Mouse (Mus musculus): ENCODE measurements around the gene Cntrob. TPM values are rescaled to one million over a fixed set of nuclear protein-coding genes. Genes with fewer than 3 reads are reported as not detected.

Gene Cntrob
- total RNA-seq, 2 experiments from 2014 or later, result 3.6 to 4.1 TPM

DNA sequence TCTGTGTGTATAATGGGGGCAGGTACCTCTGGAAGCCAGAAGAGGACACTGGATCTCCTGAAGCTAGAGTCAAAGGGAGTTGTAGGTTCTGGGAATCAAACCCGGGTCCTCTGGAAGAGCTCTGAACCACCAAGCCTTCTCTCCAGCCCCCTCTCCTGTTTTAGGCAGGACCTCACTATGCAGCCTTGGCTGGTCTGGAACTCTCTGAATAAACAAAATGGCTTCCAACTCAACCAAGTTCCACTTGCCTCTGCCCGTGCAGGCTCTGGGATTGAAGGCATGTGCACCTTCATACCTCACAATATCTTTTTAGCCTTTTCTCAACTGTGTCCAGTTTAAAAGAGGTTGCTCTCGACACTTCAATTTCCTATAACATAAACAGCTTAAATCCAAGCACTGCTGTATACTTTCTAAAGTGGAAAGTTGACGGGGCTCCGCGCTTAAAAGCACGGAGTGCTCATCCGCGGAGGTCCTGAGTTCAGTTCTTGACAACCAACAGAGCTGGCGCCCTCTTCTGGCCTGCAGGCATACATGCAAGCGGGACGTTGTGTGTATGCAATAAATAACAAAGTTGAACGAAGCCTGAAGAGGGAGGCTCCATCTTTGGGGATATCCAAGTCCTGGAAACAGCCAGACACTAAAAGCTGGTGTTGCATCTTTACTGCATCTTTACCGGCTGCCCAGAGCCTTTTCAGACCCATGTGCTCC, 72.3 kb downstream of the Cntrob start:
- no peak for DNase-seq (ENCODE audit: low spot score in 2 of 2)

GRCm38 (mm10) chr11:69250106-69250505, 73.5 kb downstream of the Cntrob start:
- no peak for DNase-seq (ENCODE audit: low spot score in 2 of 2)

Other genes with a start within 250 kb of the Cntrob start
- gene Vamp2, start 235.3 kb downstream of the Cntrob start, total RNA-seq (2021), result 100 to 1,000 TPM; 106 to 137 TPM
- gene Per1, start 228.6 kb downstream of the Cntrob start, total RNA-seq (2021), result 10 to 100 TPM; 66.6 to 77.7 TPM
- gene Hes7, start 203.4 kb downstream of the Cntrob start, total RNA-seq (2021), result under 1 TPM in 1 of 2 experiments, not detected in 1; 0.26 TPM
- gene 9130213A22Rik, start 201.2 kb downstream of the Cntrob start, total RNA-seq (2021), result under 1 TPM; 0.43 to 0.61 TPM
- 1 to 10 TPM; 1.1 to 1.6 TPM for gene Aloxe3, start 197.9 kb downstream of the Cntrob start, total RNA-seq (2021)
- not detected for gene Alox12b, start 166.8 kb downstream of the Cntrob start, total RNA-seq (2021)
- not detected for gene Alox8, start 125.9 kb downstream of the Cntrob start, total RNA-seq (2021)
- under 1 TPM in 1 of 2 experiments, not detected in 1; 0.07 TPM for gene Gucy2e, start 86.7 kb downstream of the Cntrob start, total RNA-seq (2021)
- 10 to 100 TPM; 57.8 to 60.1 TPM for gene Trappc1, start 205 bp upstream of the Cntrob start, total RNA-seq (2021)
- gene Kcnab3, start 2.5 kb upstream of the Cntrob start, total RNA-seq (2021), result 1 to 10 TPM; 6.8 to 8.8 TPM
- 1 to 10 TPM; 5.2 to 5.5 TPM for gene Rnf227, start 16.7 kb upstream of the Cntrob start, total RNA-seq (2021)
- 100 to 1,000 TPM in 1 of 2 experiments, 10 to 100 TPM in 1; 87.6 to 109 TPM for gene Chd3, start 45.6 kb upstream of the Cntrob start, total RNA-seq (2021)
- 100 to 1,000 TPM; 139 to 162 TPM for gene Naa38, start 71.7 kb upstream of the Cntrob start, total RNA-seq (2021)
- 10 to 100 TPM; 41.3 to 50.2 TPM for gene Cyb5d1, start 71.9 kb upstream of the Cntrob start, total RNA-seq (2021)
- gene Tmem88, start 74.5 kb upstream of the Cntrob start, total RNA-seq (2021), result 1 to 10 TPM; 7.9 to 8.8 TPM
- 10 to 100 TPM; 32.7 to 34.8 TPM for gene Kdm6b, start 89.9 kb upstream of the Cntrob start, total RNA-seq (2021)
- gene Dnah2, start 225.3 kb upstream of the Cntrob start, total RNA-seq (2021), result under 1 TPM; 0.13 TPM
- under 1 TPM; 0.74 to 0.76 TPM for gene Efnb3, start 236.4 kb upstream of the Cntrob start, total RNA-seq (2021)